ENCODE assay signal across 21 mouse cellular contexts in the genomic region with DNA sequence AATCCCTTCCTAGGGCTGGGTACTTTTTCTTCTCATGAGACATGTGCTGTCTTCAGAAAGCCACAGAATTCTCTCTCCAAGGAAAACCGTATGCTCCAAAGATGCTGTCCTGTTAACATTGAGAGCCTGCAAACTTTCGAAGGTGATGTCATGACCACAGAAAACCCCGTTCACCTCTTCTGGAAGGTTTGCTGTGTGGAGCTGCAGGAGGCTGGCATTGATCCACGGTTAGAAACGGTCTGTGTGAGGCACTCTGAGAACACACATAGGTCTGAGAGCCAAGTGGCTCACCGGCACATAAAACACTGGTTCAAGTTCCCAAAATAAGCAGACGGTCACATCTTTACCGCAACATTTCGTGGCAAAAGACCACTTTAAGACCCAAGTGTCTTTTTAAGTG.
DNase-seq lines count a peak whose midpoint lies in the region; ATAC-seq and TF ChIP-seq lines count a peak whose summit lies in the region.
"Had no signal": no experiment of that assay in that cellular context is flagged by ENCODE, and none has a peak within 500 bp of the region (broad histone marks: within the 10 kb centered on the region; RNA-seq: fewer than 3 reads in every experiment).

No protein-coding gene starts in this region.

- peak overlapping the region; percentile 26; the same call in 1 of the 2 replicates for H3K27ac ChIP-seq in heart, embryonic 15.5 days
- H3K27ac ChIP-seq in ES-E14 (ENCODE audit: insufficient read depth, low read depth, low read length, poor library complexity, severe bottlenecking) = no peak overlapping the region
- no peak overlapping the region for H3K27ac ChIP-seq in hindbrain, embryonic 16.5 days (ENCODE audit: low read depth, low read length)
- H3K27ac ChIP-seq: embryonic facial prominence, embryonic 15.5 days; forebrain, embryonic 15.5 days; hindbrain, postnatal 0 days; macrophage had no signal

- 0 out of 2 replicates have a peak overlapping the region, but pooled peaks have one; percentile 3 for H3K4me3 ChIP-seq in heart, embryonic 15.5 days
- H3K4me3 ChIP-seq in ES-E14 (ENCODE audit: insufficient read depth in 1 of 2, low read depth in 1 of 2, low read length in 2 of 2, poor library complexity in 1 of 2, severe bottlenecking in 1 of 2) = peak overlapping the region; percentile 1 to 27; a peak in 2 of 4 replicates
- H3K4me3 ChIP-seq in hindbrain, embryonic 16.5 days (ENCODE audit: low read length) = no peak overlapping the region
- H3K4me3 ChIP-seq: embryonic facial prominence, embryonic 15.5 days; forebrain, embryonic 15.5 days had no signal

- WGBS in heart, embryonic 15.5 days = 60% methylated on average over 9 of the region's 9 CpGs
- 77% methylated on average over 9 of the region's 9 CpGs for WGBS in hindbrain, embryonic 16.5 days

- ATAC-seq in cerebellum, adult (ENCODE audit: insufficient number of reproducible peaks, low FRiP score, low TSS enrichment) = no peak
- ATAC-seq in heart, embryonic 15.5 days (replicated peaks; ENCODE audit: insufficient number of reproducible peaks, insufficient read depth, low FRiP score, low read depth) = no peak
- ATAC-seq in hindbrain, embryonic 16.5 days = no peak
- ATAC-seq: forebrain, embryonic 15.5 days; hindbrain, postnatal 0 days; Patski had no signal

- in situ Hi-C loops in ES-E14 (cut with MboI; ENCODE audit: low sequenced_read_pairs in 2 of 2, unreplicated experiment in 2 of 2) = no loop called here

- intact Hi-C loops in heart, postnatal 25 days (cut with DNase I) = no loop called here

- no peaks in the 10 kb centered on the region for H3K9me3 ChIP-seq in heart, embryonic 15.5 days (replicated peaks)
- no peaks in the 10 kb centered on the region for H3K9me3 ChIP-seq in ES-E14 (ENCODE audit: control insufficient read depth, insufficient read depth, low read depth, low read length)
- H3K9me3 ChIP-seq in hindbrain, embryonic 16.5 days (ENCODE audit: control insufficient read depth, low read length) = no peaks in the 10 kb centered on the region
- H3K9me3 ChIP-seq: embryonic facial prominence, embryonic 15.5 days; forebrain, embryonic 15.5 days had no signal

- DNase-seq in cerebellum, adult 11 months = peak; percentile 25
- no peak for DNase-seq in heart, postnatal 25 days (ENCODE audit: low spot score)
- no peak for DNase-seq in ES-E14 (ENCODE audit: low read depth, low spot score)
- peak; percentile 43 for DNase-seq in cerebellum, adult 9-11 months
- DNase-seq in layer of hippocampus, postnatal 14 days (ENCODE audit: low spot score in 2 of 2) = no peak
- DNase-seq: kidney, adult 8-10 months; kidney, postnatal 36 days; layer of hippocampus, postnatal 36 days; left cerebral cortex, postnatal 4 days; lung, adult 18-20 months; midbrain, embryonic 14.5 days; thymus, postnatal 25 days had no signal

- no peaks in the 10 kb centered on the region for H3K27me3 ChIP-seq in heart, embryonic 15.5 days
- no peaks in the 10 kb centered on the region for H3K27me3 ChIP-seq in hindbrain, embryonic 16.5 days (replicated peaks; ENCODE audit: control insufficient read depth, insufficient read depth, low read length)
- H3K27me3 ChIP-seq: CH12.LX; embryonic facial prominence, embryonic 15.5 days; forebrain, embryonic 15.5 days; Patski had no signal

- peak overlapping the region; percentile 16 for H3K4me2 ChIP-seq in heart, embryonic 15.5 days
- H3K4me2 ChIP-seq in hindbrain, embryonic 16.5 days (ENCODE audit: low read length) = no peak overlapping the region
- H3K4me2 ChIP-seq: embryonic facial prominence, embryonic 15.5 days; forebrain, embryonic 15.5 days had no signal

- H3K9ac ChIP-seq in heart, embryonic 15.5 days = no peak overlapping the region
- no peak overlapping the region for H3K9ac ChIP-seq in ES-E14 (ENCODE audit: insufficient read depth, low read depth, low read length, poor library complexity, severe bottlenecking)
- no peak overlapping the region for H3K9ac ChIP-seq in hindbrain, embryonic 16.5 days (ENCODE audit: low read depth, low read length)
- H3K9ac ChIP-seq: embryonic facial prominence, embryonic 15.5 days; forebrain, embryonic 15.5 days had no signal

- peaks cover 16% of the 10 kb centered on the region; the same call in 1 of the 2 replicates for H3K36me3 ChIP-seq in heart, embryonic 15.5 days
- peaks cover 33% of the 10 kb centered on the region for H3K36me3 ChIP-seq in ES-E14 (ENCODE audit: control insufficient read depth, insufficient read depth, low read length, poor library complexity, severe bottlenecking)
- 0 out of 2 replicates have a peak, but pooled peaks cover 4% of the 10 kb centered on the region for H3K36me3 ChIP-seq in hindbrain, embryonic 16.5 days (ENCODE audit: control insufficient read depth, insufficient read depth, low read length)
- H3K36me3 ChIP-seq: forebrain, embryonic 15.5 days had no signal

- H3K4me1 ChIP-seq in heart, embryonic 15.5 days (replicated peaks) = peaks cover 81% of the 10 kb centered on the region
- H3K4me1 ChIP-seq in ES-E14 (ENCODE audit: control insufficient read depth in 2 of 2, insufficient read depth in 2 of 2, low read length in 2 of 2, poor library complexity in 1 of 2) = peaks cover 12 to 21% of the 10 kb centered on the region in 2 experiments
- peaks cover 17% of the 10 kb centered on the region for H3K4me1 ChIP-seq in hindbrain, embryonic 16.5 days (ENCODE audit: control insufficient read depth, insufficient read depth, low read depth, low read length)

TF ChIP-seq in ES-E14, 5 proteins besides CTCF, POLR2A, EP300 and RAD21:
- TF ChIP-seq ZC3H11A (IDR thresholded peaks at IDR 0.05; ENCODE audit: borderline replicate concordance, low read depth, low read length) (no peak), CHD2 (IDR thresholded peaks at IDR 0.05; ENCODE audit: low read depth, low read length) (no peak), HCFC1 (IDR thresholded peaks at IDR 0.05; ENCODE audit: borderline replicate concordance, insufficient read depth, low read length) (no peak), MAFK (IDR thresholded peaks at IDR 0.05; ENCODE audit: insufficient read depth, low read depth, low read length) (no peak), ZNF384 (IDR thresholded peaks at IDR 0.05; ENCODE audit: low read depth, low read length) (no peak)
TF ChIP-seq in ES-E14: peak in this region for 0.

Comparison
In these comparisons a context has a peak if more than half of its experiments do, and no peak if none do; other contexts are left out.
1. DNase-seq: peak in cerebellum, adult 11 months (single experiment) and cerebellum, adult 9-11 months (single experiment); none in heart, postnatal 25 days (single experiment), ES-E14 (single experiment) and layer of hippocampus, postnatal 14 days (0 of 2).